Mouse (Mus musculus): ENCODE measurements around the gene 4933424G06Rik. TPM values are rescaled to one million over a fixed set of nuclear protein-coding genes. Genes with fewer than 3 reads are reported as not detected.

4933424G06Rik gene
- total RNA-seq, 4 experiments from 2014 or later = 0.56 TPM; not detected in 3

Small RNA genes within 50 kb of the gene (microRNA-seq; reads per million reads assigned to microRNA genes)
- gene Gm24133 = 0 reads per million in 2 experiments

Other genes with a start within 250 kb of the 4933424G06Rik start
- 10 to 100 TPM; 14.8 to 17.9 (median 16.2) TPM for gene Cnnm4, start 238.5 kb upstream of the 4933424G06Rik start, total RNA-seq (2022)
- gene Cnnm3, start 198.3 kb upstream of the 4933424G06Rik start, total RNA-seq (2022) = 10 to 100 TPM; 33.3 to 47.2 (median 35.7) TPM
- 1 to 10 TPM; 3.7 to 7.7 (median 5.0) TPM for gene Ankrd23, start 173.3 kb upstream of the 4933424G06Rik start, total RNA-seq (2022)
- gene Gm42417, start 170.7 kb upstream of the 4933424G06Rik start, total RNA-seq (2022) = under 1 TPM in 1 of 4 experiments, not detected in 3; 0.38 TPM
- 10 to 100 TPM; 10.3 to 18.2 (median 13.2) TPM for gene Ankrd39, start 162.7 kb upstream of the 4933424G06Rik start, total RNA-seq (2022)
- 10 to 100 TPM; 13.8 to 18.3 (median 15.1) TPM for gene Sema4c, start 151.8 kb upstream of the 4933424G06Rik start, total RNA-seq (2022)
- gene Fam178b, start 27.0 kb upstream of the 4933424G06Rik start, total RNA-seq (2022) = under 1 TPM in 1 of 4 experiments, not detected in 3; 0.55 TPM
- gene Cox5b, start 18.7 kb upstream of the 4933424G06Rik start, total RNA-seq (2022) = 100 to 1,000 TPM; 439 to 655 (median 576) TPM
- 100 to 1,000 TPM; 246 to 261 (median 255) TPM for gene Actr1b, start 4.3 kb downstream of the 4933424G06Rik start, total RNA-seq (2022)
- 1 to 10 TPM; 3.2 to 4.3 (median 3.7) TPM for gene Zap70, start 51.6 kb downstream of the 4933424G06Rik start, total RNA-seq (2022)
- 10 to 100 TPM; 52.5 to 65.2 (median 58.2) TPM for gene Tmem131, start 233.5 kb downstream of the 4933424G06Rik start, total RNA-seq (2022)

Data from layer of hippocampus, adult 8-10 months (tissue).